ENCODE assay signal across 22 mouse cellular contexts in genomic region chr2:179986437-179987022, GRCm38 (mm10).
"Had no signal": no experiment of that assay in that cellular context is flagged by ENCODE, and none has a peak within 500 bp of the region (broad histone marks: within the 10 kb centered on the region; RNA-seq: fewer than 3 reads in every experiment).

No protein-coding gene starts in this region.

- H3K9me3 ChIP-seq: limb, embryonic 12.5 days; limb, embryonic 15.5 days; lung, embryonic 15.5 days; midbrain, embryonic 15.5 days; neural tube, embryonic 13.5 days; stomach, embryonic 15.5 days had no signal

- H3K36me3 ChIP-seq: limb, embryonic 12.5 days; limb, embryonic 15.5 days; lung, embryonic 15.5 days; midbrain, embryonic 15.5 days; neural tube, embryonic 13.5 days; stomach, embryonic 15.5 days had no signal

- H3K27ac ChIP-seq: kidney, postnatal 0 days; left cerebral cortex, adult 2 months; limb, embryonic 12.5 days; limb, embryonic 15.5 days; liver, embryonic 14.5 days; lung, embryonic 15.5 days; midbrain, embryonic 15.5 days; neural tube, embryonic 13.5 days; stomach, embryonic 15.5 days had no signal

- H3K4me1 ChIP-seq: limb, embryonic 12.5 days; lung, embryonic 15.5 days; midbrain, embryonic 15.5 days; neural tube, embryonic 13.5 days; stomach, embryonic 15.5 days had no signal

- H3K27me3 ChIP-seq: limb, embryonic 12.5 days; limb, embryonic 15.5 days; lung, embryonic 15.5 days; midbrain, embryonic 15.5 days; neural tube, embryonic 13.5 days; stomach, embryonic 15.5 days had no signal

- ATAC-seq: midbrain, embryonic 15.5 days had no signal

- DNase-seq: kidney, adult 11 months; kidney, adult 8-10 months; kidney, postnatal 25 days; layer of hippocampus, postnatal 36 days; lung, adult 18-20 months; lung, postnatal 10 days; lung, postnatal 36 days; retina, postnatal 1 day; right cerebral cortex, postnatal 25 days; spleen, adult 18-20 months; thymus, postnatal 25 days had no signal

- H3K4me3 ChIP-seq: left cerebral cortex, adult 2 months; limb, embryonic 12.5 days; limb, embryonic 15.5 days; lung, embryonic 15.5 days; midbrain, embryonic 15.5 days; myocyte; neural tube, embryonic 13.5 days; stomach, embryonic 15.5 days had no signal

- H3K9ac ChIP-seq: limb, embryonic 12.5 days; limb, embryonic 15.5 days; liver, embryonic 14.5 days; lung, embryonic 15.5 days; midbrain, embryonic 15.5 days; neural tube, embryonic 13.5 days; stomach, embryonic 15.5 days had no signal

- H3K4me2 ChIP-seq: limb, embryonic 12.5 days; limb, embryonic 15.5 days; lung, embryonic 15.5 days; midbrain, embryonic 11.5 days; midbrain, embryonic 15.5 days; neural tube, embryonic 13.5 days; stomach, embryonic 15.5 days had no signal
